Mouse (Mus musculus) granulocyte monocyte progenitor cell, adult 5-6 weeks (primary cell): Measurements from ENCODE around the gene Atf6b. TPM values are rescaled to one million over a fixed set of nuclear protein-coding genes. Genes with fewer than 3 reads are reported as not detected.

ENCODE experiments used
- ATAC-seq: replicated peaks from 2 replicates; pipeline ENCODE4 v1.8.0; 2016; ENCODE audit warnings: mild to moderate bottlenecking, moderate TSS enrichment, inconsistent platforms; ENCODE audit not compliant: poor library complexity, severe bottlenecking
- total RNA-seq, 2 experiments: library from RNA; stranded (forward) in 1 of 2; stranded (reverse) in 1 of 2; fragments of 200-712, 200-1000 nt in 1 of 2; fragments of >200 nt in 1 of 2; fragmentation: Nextera tagmentation in 1 of 2; gene quantifications; 2 replicates each; pipeline ENCODE4 v1.2.3; 2014 to 2017

Atf6b gene
- total RNA-seq, 2 experiments from 2014 or later, result 38.3 to 44.6 TPM

GRCm38 (mm10) chr17:34684253-34684893, 37.4 kb downstream of the Atf6b start:
- peak; percentile 17; the same call in 1 of the 2 replicates for ATAC-seq

GRCm38 (mm10) chr17:34685120-34686110, 38.5 kb downstream of the Atf6b start:
- peak; percentile 63 for ATAC-seq

- ATAC-seq, result no peak
These were observed 41.9 kb downstream of the Atf6b start for GRCm38 (mm10) chr17:34688889-34689288.

- ATAC-seq, result no peak
These were observed 43.5 kb downstream of the Atf6b start for GRCm38 (mm10) chr17:34690458-34690857.

- ATAC-seq, result no peak
These were observed 46.0 kb downstream of the Atf6b start for GRCm38 (mm10) chr17:34692906-34693305.

- ATAC-seq, result no peak
These were observed 52.8 kb downstream of the Atf6b start for GRCm38 (mm10) chr17:34699575-34700408.

- ATAC-seq, result no peak
These were observed 53.7 kb downstream of the Atf6b start for GRCm38 (mm10) chr17:34700671-34701071.

Other genes starting within 250 kb of the Atf6b start
- not detected in 2 replicates for gene BC051142, start 248.3 kb upstream of the Atf6b start, total RNA-seq (2014; fragmentation: Nextera tagmentation)
- 0.21 TPM in 1 of 2 replicates, not detected in the other for gene BC051142, start 248.3 kb upstream of the Atf6b start, total RNA-seq (2017)
- gene Btnl4, start 169.8 kb upstream of the Atf6b start, total RNA-seq (2014; fragmentation: Nextera tagmentation), result not detected in 2 replicates
- gene Btnl4, start 169.8 kb upstream of the Atf6b start, total RNA-seq (2017), result not detected in 2 replicates
- gene Btnl6, start 129.8 kb upstream of the Atf6b start, total RNA-seq (2014; fragmentation: Nextera tagmentation), result not detected in 2 replicates
- not detected in 2 replicates for gene Btnl6, start 129.8 kb upstream of the Atf6b start, total RNA-seq (2017)
- 0.17 and 0.43 TPM in 2 replicates for gene Notch4, start 82.9 kb upstream of the Atf6b start, total RNA-seq (2014; fragmentation: Nextera tagmentation)
- 0.31 and 0.52 TPM in 2 replicates for gene Notch4, start 82.9 kb upstream of the Atf6b start, total RNA-seq (2017)
- gene Gpsm3, start 57.3 kb upstream of the Atf6b start, total RNA-seq (2014; fragmentation: Nextera tagmentation), result 64.1 and 75.3 TPM in 2 replicates
- gene Gpsm3, start 57.3 kb upstream of the Atf6b start, total RNA-seq (2017), result 11.5 and 23.4 TPM in 2 replicates
- gene Pbx2, start 55.9 kb upstream of the Atf6b start, total RNA-seq (2014; fragmentation: Nextera tagmentation), result 21.1 and 29.7 TPM in 2 replicates
- gene Pbx2, start 55.9 kb upstream of the Atf6b start, total RNA-seq (2017), result 25.1 and 34.4 TPM in 2 replicates
- gene Ager, start 49.3 kb upstream of the Atf6b start, total RNA-seq (2014; fragmentation: Nextera tagmentation), result 1.3 and 1.9 TPM in 2 replicates
- gene Ager, start 49.3 kb upstream of the Atf6b start, total RNA-seq (2017), result 1.3 and 2.0 TPM in 2 replicates
- 52.2 and 64.9 TPM in 2 replicates for gene Rnf5, start 43.5 kb upstream of the Atf6b start, total RNA-seq (2014; fragmentation: Nextera tagmentation)
- 13.8 and 15.2 TPM in 2 replicates for gene Rnf5, start 43.5 kb upstream of the Atf6b start, total RNA-seq (2017)
- gene Agpat1, start 42.9 kb upstream of the Atf6b start, total RNA-seq (2014; fragmentation: Nextera tagmentation), result 36.6 and 50.1 TPM in 2 replicates
- 19.1 and 19.3 TPM in 2 replicates for gene Agpat1, start 42.9 kb upstream of the Atf6b start, total RNA-seq (2017)
- gene Egfl8, start 31.2 kb upstream of the Atf6b start, total RNA-seq (2014; fragmentation: Nextera tagmentation), result 2.1 TPM in 1 of 2 replicates, not detected in the other
- not detected in 2 replicates for gene Egfl8, start 31.2 kb upstream of the Atf6b start, total RNA-seq (2017)
- 41.9 and 45.1 TPM in 2 replicates for gene Ppt2, start 18.6 kb upstream of the Atf6b start, total RNA-seq (2014; fragmentation: Nextera tagmentation)
- 20.4 and 23.3 TPM in 2 replicates for gene Ppt2, start 18.6 kb upstream of the Atf6b start, total RNA-seq (2017)
- 0.88 TPM in 1 of 2 replicates, not detected in the other for gene Prrt1, start 17.6 kb upstream of the Atf6b start, total RNA-seq (2014; fragmentation: Nextera tagmentation)
- gene Prrt1, start 17.6 kb upstream of the Atf6b start, total RNA-seq (2017), result not detected in 2 replicates
- 2.9 and 10.3 TPM in 2 replicates for gene Fkbpl, start 2.4 kb upstream of the Atf6b start, total RNA-seq (2014; fragmentation: Nextera tagmentation)
- gene Fkbpl, start 2.4 kb upstream of the Atf6b start, total RNA-seq (2017), result 12.4 and 21.8 TPM in 2 replicates
- gene Tnxb, start 23.4 kb downstream of the Atf6b start, total RNA-seq (2014; fragmentation: Nextera tagmentation), result not detected in 2 replicates
- gene Tnxb, start 23.4 kb downstream of the Atf6b start, total RNA-seq (2017), result not detected in 2 replicates
- gene C4b, start 96.7 kb downstream of the Atf6b start, total RNA-seq (2014; fragmentation: Nextera tagmentation), result 0.23 TPM in 1 of 2 replicates, not detected in the other
- gene C4b, start 96.7 kb downstream of the Atf6b start, total RNA-seq (2017), result 0.09 TPM in 1 of 2 replicates, not detected in the other
- not detected in 2 replicates for gene Cyp21a1, start 157.4 kb downstream of the Atf6b start, total RNA-seq (2014; fragmentation: Nextera tagmentation)
- not detected in 2 replicates for gene Cyp21a1, start 157.4 kb downstream of the Atf6b start, total RNA-seq (2017)
- gene Stk19, start 189.8 kb downstream of the Atf6b start, total RNA-seq (2014; fragmentation: Nextera tagmentation), result 24.0 and 47.6 TPM in 2 replicates
- 23.1 and 29.0 TPM in 2 replicates for gene Stk19, start 189.8 kb downstream of the Atf6b start, total RNA-seq (2017)
- gene Dxo, start 189.9 kb downstream of the Atf6b start, total RNA-seq (2014; fragmentation: Nextera tagmentation), result 28.3 and 50.7 TPM in 2 replicates
- gene Dxo, start 189.9 kb downstream of the Atf6b start, total RNA-seq (2017), result 30.2 and 32.1 TPM in 2 replicates
- gene Skiv2l, start 203.1 kb downstream of the Atf6b start, total RNA-seq (2014; fragmentation: Nextera tagmentation), result 31.1 and 48.4 TPM in 2 replicates
- gene Skiv2l, start 203.1 kb downstream of the Atf6b start, total RNA-seq (2017), result 29.3 and 43.9 TPM in 2 replicates
- gene Nelfe, start 203.2 kb downstream of the Atf6b start, total RNA-seq (2014; fragmentation: Nextera tagmentation), result 53.3 and 54.5 TPM in 2 replicates
- gene Nelfe, start 203.2 kb downstream of the Atf6b start, total RNA-seq (2017), result 37.1 and 57.3 TPM in 2 replicates
- not detected in 2 replicates for gene Cfb, start 215.4 kb downstream of the Atf6b start, total RNA-seq (2014; fragmentation: Nextera tagmentation)
- not detected in 2 replicates for gene Cfb, start 215.4 kb downstream of the Atf6b start, total RNA-seq (2017)
- gene Zbtb12, start 232.3 kb downstream of the Atf6b start, total RNA-seq (2014; fragmentation: Nextera tagmentation), result 12.2 and 14.2 TPM in 2 replicates
- gene Zbtb12, start 232.3 kb downstream of the Atf6b start, total RNA-seq (2017), result 13.3 and 15.3 TPM in 2 replicates
- gene Gm20547, start 234.9 kb downstream of the Atf6b start, total RNA-seq (2014; fragmentation: Nextera tagmentation), result not detected in 2 replicates
- gene Gm20547, start 234.9 kb downstream of the Atf6b start, total RNA-seq (2017), result not detected in 2 replicates